Mouse (Mus musculus) heart, adult 2 months (tissue): ENCODE data around the gene Usp39.

Source experiments
- CTCF ChIP-seq: fragments of 200-600 bp; IDR thresholded peaks from 2 replicates; pipeline ENCODE4 v1.8.1; 2022; ENCODE audit warnings: antibody characterized with exemption, mild to moderate bottlenecking, moderate library complexity
- EP300 ChIP-seq: fragments of 200-500 bp; IDR thresholded peaks from 2 replicates; pipeline ENCODE4 v1.6.1; 2011; ENCODE audit warnings: low read depth, low read length, control low read depth; ENCODE audit not compliant: insufficient read depth
- POLR2A ChIP-seq: fragments of 200-500 bp; IDR thresholded peaks from 2 replicates; pipeline ENCODE4 v1.6.1; 2011; ENCODE audit warnings: mild to moderate bottlenecking, low read depth, low read length, control low read depth; ENCODE audit not compliant: insufficient read depth

- 0 out of 2 replicates have a peak, but pooled peaks have one; percentile 5 for TF ChIP-seq POLR2A
- TF ChIP-seq CTCF = no peak
- TF ChIP-seq EP300 = no peak
Observed at GRCm38 (mm10) chr6:72366844-72367443, 22.0 kb upstream of the Usp39 start, which contains the start of gene Rnf181.
